Mouse (Mus musculus): ENCODE data around the gene Kifc3.

- TF ChIP-seq NELFE (IDR thresholded peaks at IDR 0.05; ENCODE audit: low read depth, low read length) (no peak), MXI1 (IDR thresholded peaks at IDR 0.05; ENCODE audit: low read depth, low read length) (no peak), EP300 (IDR thresholded peaks at IDR 0.05; ENCODE audit: low read length) (no peak), CTCF (conservative IDR thresholded peaks at IDR 0.05 in 1 of 2, IDR thresholded peaks at IDR 0.05 in 1 of 2; ENCODE audit: low read depth in 2 of 2, low read length in 2 of 2) (no peak), ETS1 (conservative IDR thresholded peaks at IDR 0.05; ENCODE audit: low read depth, low read length) (no peak), CHD1 (IDR thresholded peaks at IDR 0.05; ENCODE audit: low read depth, low read length) (no peak), USF1 (IDR thresholded peaks at IDR 0.05; ENCODE audit: low read depth, low read length) (no peak)
Measured at GRCm38 (mm10) chr8:95056414-95056813, 146.2 kb downstream of the Kifc3 start.

Data from CH12.LX (cell line).